Mouse (Mus musculus) stomach, embryonic 14.5 days (tissue): ENCODE results near the gene Skp1a. TPM values are rescaled to one million over a fixed set of nuclear protein-coding genes. Genes with fewer than 3 reads are reported as not detected.
A peak's percentile ranks its signal among the peaks of the same experiment; 100 is the strongest.

Experiments used
- ATAC-seq: fragments of 200-750 bp; cut with Nextera tagmentation; 2 replicates; pipeline ENCODE4 v1.8.0; 2017; ENCODE audit warnings: low read depth, moderate TSS enrichment; ENCODE audit not compliant: insufficient number of reproducible peaks, insufficient read depth, low FRiP score
- H3K27ac ChIP-seq: fragments of 300-500 bp; sonication (generic); 2 replicates; pipeline ENCODE4 v1.5.1; 2014; ENCODE audit warnings: mild to moderate bottlenecking, low read length, moderate library complexity, mixed read lengths
- H3K27me3 ChIP-seq: fragments of 300-500 bp; sonication (generic); 2 replicates; pipeline ENCODE4 v1.6.1; 2014; ENCODE audit warnings: low read length, control low read depth, mixed read lengths; ENCODE audit not compliant: control insufficient read depth, insufficient read depth
- H3K36me3 ChIP-seq: fragments of 300-500 bp; sonication (generic); 2 replicates; pipeline ENCODE4 v1.6.1; 2014; ENCODE audit warnings: mild to moderate bottlenecking, control low read depth, low read length, moderate library complexity, mixed read lengths; ENCODE audit not compliant: control insufficient read depth, insufficient read depth
- H3K4me1 ChIP-seq: fragments of 300-500 bp; sonication (generic); 2 replicates; pipeline ENCODE4 v1.6.1; 2014; ENCODE audit warnings: low read length, control low read depth, mixed read lengths; ENCODE audit not compliant: control insufficient read depth, insufficient read depth
- H3K4me2 ChIP-seq: fragments of 300-500 bp; sonication (generic); replicated peaks from 2 replicates; pipeline ENCODE4 v1.6.1; 2014; ENCODE audit warnings: low read depth, low read length, control low read depth
- H3K4me3 ChIP-seq: fragments of 300-500 bp; sonication (generic); 2 replicates; pipeline ENCODE4 v1.5.1; 2014; ENCODE audit warnings: low read depth, low read length, control low read depth
- H3K9ac ChIP-seq: fragments of 300-500 bp; sonication (generic); replicated peaks from 2 replicates; pipeline ENCODE4 v1.6.1; 2014; ENCODE audit warnings: low read depth, mild to moderate bottlenecking, control low read depth, low read length, moderate library complexity, mixed read lengths
- H3K9me3 ChIP-seq: fragments of 300-500 bp; sonication (generic); 2 replicates; pipeline ENCODE4 v1.6.1; 2016; ENCODE audit warnings: low read depth, low read length, control low read depth; ENCODE audit not compliant: control insufficient read depth
- WGBS: fragments of 180-500 bp; shearing (Covaris S2); extraction: QIAGEN DNeasy Blood & Tissue Kit; methylation state at CpG from one replicate; pipeline ENCODE4 v1.1.7; 2014; 5-methylcytosine and 5-hydroxymethylcytosine counted together
- polyA plus RNA-seq: library from polyadenylated mRNA; unstranded; fragments of >200 nt; fragmentation: Nextera tagmentation; extraction: Ambion mirVana; gene quantifications from 2 replicates; pipeline ENCODE4 v1.2.1, GENCODE M21; 2014

Skp1a gene
- polyA plus RNA-seq, 1 experiment from 2014 or later: 800 TPM

DNA sequence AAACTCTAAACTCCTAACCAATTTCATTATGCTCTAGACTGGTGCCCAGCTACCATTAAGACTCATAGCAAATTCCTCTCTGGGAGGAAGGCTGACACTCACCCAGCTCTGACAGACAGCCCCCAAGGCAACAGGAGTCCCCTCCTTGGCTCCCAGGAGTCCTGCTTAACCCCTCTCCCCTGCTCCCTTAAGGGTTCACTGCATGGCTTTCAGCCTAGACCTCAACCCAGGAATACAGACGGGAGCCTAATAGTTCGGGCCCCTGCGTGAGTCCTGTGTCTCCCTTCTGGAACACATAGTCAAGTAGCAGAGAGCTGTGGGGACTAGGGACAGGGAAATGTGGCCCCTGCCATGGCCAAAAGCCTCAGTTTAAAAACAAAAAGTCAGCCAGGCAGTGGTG, 46.4 kb downstream of the Skp1a start:
- H3K27me3 ChIP-seq: no peaks in the 10 kb centered on the region
- ATAC-seq: no peak
- 92% methylated on average over 3 of the region's 3 CpGs for WGBS

DNA sequence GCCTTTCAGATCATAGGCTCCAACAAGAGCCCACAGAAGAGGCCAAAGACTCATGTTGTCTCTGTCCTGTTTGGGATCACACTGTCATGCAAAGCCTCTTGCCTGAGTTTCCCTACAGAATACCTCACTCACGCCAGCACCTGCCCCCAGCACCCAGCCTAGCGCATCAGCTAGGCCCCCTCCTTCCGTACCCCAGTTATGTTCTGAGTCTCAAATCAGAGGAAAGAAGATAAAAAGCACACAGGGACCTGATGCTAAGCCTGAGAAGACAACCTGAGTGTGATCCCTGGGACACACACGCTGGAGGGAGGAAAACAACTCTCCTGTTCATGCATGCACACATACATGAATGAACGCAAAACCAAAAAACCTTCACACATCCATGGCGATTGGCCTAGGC, 47.2 kb downstream of the Skp1a start:
- no peak overlapping the region for H3K4me3 ChIP-seq
- H3K4me1 ChIP-seq: peaks cover 11% of the 10 kb centered on the region; the same call in 1 of the 2 replicates
- H3K9me3 ChIP-seq: no peaks in the 10 kb centered on the region
- H3K9ac ChIP-seq: no peak overlapping the region
- 97% methylated on average over 6 of the region's 6 CpGs for WGBS
- H3K36me3 ChIP-seq: no peaks in the 10 kb centered on the region
- no peak overlapping the region for H3K4me2 ChIP-seq
- H3K27ac ChIP-seq: no peak overlapping the region
- no peak for ATAC-seq
- H3K27me3 ChIP-seq: no peaks in the 10 kb centered on the region

More for the DNA sequence above, 46.4 kb downstream of the Skp1a start:
- Histone ChIP-seq H3K9me3 (no peaks in the 10 kb centered on the region), H3K27ac (no peak overlapping the region), H3K4me3 (no peak overlapping the region), H3K4me1 (peaks cover 12% of the 10 kb centered on the region), H3K9ac (no peak overlapping the region), H3K4me2 (no peak overlapping the region), H3K36me3 (no peaks in the 10 kb centered on the region)

DNA sequence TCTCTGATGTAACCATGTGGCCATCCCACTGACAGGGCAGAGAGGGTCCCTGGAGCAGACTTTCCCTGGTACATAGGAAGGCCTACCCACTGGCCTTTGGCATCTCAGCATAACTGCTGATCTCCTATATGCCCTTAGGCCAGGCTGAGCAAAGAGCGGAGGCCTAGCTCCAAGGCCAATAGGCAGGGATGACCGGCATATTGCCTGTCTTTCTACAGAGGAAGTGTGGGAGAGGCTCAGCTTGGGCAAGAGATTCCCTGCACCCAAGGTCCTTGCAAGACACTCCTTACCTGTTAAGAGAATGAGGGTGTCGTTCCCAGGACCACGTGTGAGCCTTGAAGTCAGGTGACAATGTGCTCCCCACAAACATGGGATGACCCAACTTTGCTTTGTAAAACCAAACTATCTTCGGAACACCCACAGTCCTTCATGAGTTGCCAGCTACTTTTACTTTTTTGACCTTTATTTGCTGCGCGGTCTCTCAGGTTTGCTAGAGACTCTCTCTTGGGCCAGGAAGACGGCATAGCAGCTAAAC, 47.9 kb downstream of the Skp1a start:
- Histone ChIP-seq H3K27ac (no peak overlapping the region), H3K27me3 (no peaks in the 10 kb centered on the region), H3K4me2 (no peak overlapping the region), H3K4me3 (no peak overlapping the region), H3K9me3 (no peaks in the 10 kb centered on the region), H3K4me1 (peaks cover 18% of the 10 kb centered on the region), H3K36me3 (no peaks in the 10 kb centered on the region), H3K9ac (no peak overlapping the region)
- WGBS: 91% methylated on average over 8 of the region's 8 CpGs
- no peak for ATAC-seq

DNA sequence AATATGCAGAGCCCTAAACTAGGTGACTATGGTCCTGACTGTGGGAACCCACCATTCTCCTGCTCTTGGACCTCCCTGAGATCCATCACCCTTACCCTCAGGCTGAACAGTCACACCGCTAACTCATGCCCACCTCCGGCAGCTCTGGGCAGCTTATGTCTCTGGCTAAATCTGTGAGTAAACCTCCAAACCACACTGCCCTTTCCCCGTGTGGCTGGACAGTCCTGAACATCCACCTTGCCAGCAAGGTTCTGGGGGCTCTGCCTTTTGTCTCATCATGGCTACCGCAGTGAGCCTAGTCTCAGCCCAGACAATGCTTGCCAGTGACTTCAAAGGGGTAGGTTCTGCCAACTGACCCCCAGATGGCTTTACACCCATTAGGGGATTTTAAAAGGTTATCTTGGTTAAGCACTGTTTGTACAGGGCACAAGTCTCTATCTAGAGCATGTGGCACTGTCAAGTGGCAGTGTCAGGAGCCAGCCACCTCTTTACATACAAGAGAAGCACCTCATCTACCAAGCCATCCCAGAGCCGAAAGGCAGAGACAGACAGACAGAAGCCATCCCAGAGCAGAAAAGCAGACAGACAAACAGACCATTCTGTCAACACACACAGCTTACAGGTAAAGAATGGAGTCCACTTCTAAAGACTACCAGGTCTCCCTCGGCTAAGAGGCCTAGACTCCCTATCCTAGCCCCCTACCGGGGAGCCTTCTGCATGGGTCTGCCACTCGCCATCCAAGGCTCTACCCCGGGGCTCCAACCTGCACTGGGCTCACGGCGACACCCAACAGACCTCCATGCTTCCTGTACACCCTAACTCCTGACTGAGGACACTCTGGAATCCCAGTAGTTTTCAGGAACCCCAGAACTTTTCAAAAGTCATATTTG, 49.0 kb downstream of the Skp1a start:
- Histone ChIP-seq H3K27ac (no peak overlapping the region), H3K4me1 (peaks cover 19% of the 10 kb centered on the region), H3K4me3 (no peak overlapping the region), H3K27me3 (no peaks in the 10 kb centered on the region), H3K9ac (no peak overlapping the region), H3K4me2 (no peak overlapping the region), H3K36me3 (no peaks in the 10 kb centered on the region), H3K9me3 (no peaks in the 10 kb centered on the region)
- ATAC-seq: no peak
- WGBS: 94% methylated on average over 11 of the region's 11 CpGs

DNA sequence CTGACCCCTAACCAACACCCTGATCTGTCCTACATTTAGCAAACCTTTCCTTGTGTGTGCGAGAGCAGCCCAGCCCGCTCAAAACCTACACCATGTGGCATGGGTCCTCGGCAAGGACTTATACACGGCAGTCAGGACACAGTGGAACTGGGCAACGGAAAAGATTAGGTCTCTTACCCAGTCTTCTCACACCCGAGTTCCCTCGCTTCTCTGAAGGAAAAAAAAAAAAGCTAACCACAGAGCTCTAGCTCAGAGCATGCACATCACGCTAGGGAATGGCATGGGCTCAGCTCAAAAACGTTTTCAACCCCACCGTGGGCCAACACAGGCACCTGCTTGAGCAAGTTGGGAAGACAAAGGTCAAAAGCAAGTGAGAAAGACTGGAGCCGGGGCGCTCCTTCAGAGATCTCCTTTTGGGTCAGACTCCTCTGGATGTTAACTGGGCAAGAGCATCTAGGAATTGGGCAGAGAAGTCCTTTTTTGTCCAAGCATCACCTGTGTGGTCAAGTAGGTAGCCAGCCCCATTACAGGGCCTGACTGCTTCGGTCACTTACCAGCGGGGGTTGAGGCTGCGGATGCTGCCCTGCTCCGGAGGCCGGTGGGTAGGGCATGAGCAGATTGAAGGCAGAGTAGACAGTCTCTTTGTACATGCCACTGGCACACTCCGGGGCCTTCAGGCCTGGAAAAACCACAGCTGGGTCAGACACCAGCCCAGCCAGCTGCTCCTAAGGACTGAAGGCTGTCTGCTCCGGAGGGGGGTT, 50.0 kb downstream of the Skp1a start:
- H3K27me3 ChIP-seq: no peaks in the 10 kb centered on the region
- H3K36me3 ChIP-seq: no peaks in the 10 kb centered on the region
- no peak overlapping the region for H3K9ac ChIP-seq
- ATAC-seq: no peak
- peak overlapping the region; percentile 60; the same call in 1 of the 2 replicates for H3K4me3 ChIP-seq
- H3K27ac ChIP-seq: no peak overlapping the region
- 71% methylated on average over 19 of the region's 19 CpGs for WGBS
- peak overlapping the region; percentile 93 for H3K4me2 ChIP-seq
- H3K4me1 ChIP-seq: peaks cover 19% of the 10 kb centered on the region
- H3K9me3 ChIP-seq: no peaks in the 10 kb centered on the region

DNA sequence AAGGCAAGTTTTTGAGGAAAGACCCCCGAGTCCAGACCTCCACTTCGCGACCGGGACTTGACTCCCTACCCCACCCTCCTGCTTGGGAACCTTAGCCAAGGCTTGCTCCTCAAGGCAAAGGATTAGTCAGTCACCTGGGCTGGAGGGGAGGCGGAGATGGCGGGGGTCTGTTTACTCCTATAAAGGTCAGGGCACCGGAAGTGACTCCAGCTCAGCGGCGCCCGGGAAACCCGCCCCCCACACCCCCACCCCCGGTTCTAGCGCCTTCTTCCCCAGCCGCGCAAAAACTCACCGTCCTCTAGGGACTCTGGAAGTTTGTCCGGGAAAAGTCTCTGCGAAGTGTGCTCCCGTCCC, 50.6 kb downstream of the Skp1a start:
- ATAC-seq: no peak
- Histone ChIP-seq H3K27ac (no peak overlapping the region), H3K4me3 (peak overlapping the region; percentile 60), H3K9me3 (no peaks in the 10 kb centered on the region), H3K36me3 (no peaks in the 10 kb centered on the region), H3K9ac (peak overlapping the region; percentile 65), H3K4me1 (peaks cover 19% of the 10 kb centered on the region), H3K4me2 (peak overlapping the region; percentile 93), H3K27me3 (no peaks in the 10 kb centered on the region)
- WGBS: under 1% methylated on average over 19 of the region's 19 CpGs

DNA sequence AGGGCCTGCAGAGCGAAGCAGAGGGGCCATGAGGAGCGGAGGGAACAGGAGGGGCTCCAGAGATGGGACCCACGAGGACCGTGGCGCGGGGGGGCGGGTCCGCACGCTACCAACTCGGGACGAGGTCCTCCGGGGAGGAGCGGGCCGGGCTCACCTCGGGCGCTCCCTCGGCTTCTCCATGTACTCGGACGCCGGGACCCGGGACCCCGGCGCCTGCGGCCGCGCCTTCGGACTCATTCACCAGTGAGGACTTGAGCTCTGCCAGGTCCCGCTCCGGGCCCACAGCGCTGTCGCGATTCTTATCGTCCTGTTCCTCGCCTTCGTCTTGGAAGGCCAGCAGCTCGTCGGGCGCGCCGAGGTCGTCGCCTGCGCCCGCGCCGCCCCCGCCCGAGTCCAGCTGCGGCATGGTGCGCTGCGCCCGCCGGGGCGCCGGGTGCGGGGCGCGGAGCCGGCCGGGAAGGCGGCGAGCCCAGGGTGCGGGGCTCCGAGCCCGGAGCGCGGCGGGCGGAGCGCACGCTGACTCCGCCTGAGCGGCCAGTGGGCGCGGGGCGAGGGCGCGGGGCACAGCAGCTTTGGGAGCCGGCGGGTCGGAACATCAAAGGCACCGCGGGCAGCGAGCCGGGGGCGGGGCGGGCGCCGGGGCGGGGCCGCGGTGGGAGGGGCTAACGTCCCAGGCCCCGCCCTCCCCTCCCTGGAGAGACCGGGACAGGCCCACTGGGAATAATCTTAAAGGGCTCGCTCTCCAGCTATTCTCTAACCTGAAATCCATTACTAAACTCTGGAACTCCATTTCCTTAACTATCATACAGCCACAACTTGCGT, 51.2 kb downstream of the Skp1a start, which contains the start of gene Tcf7:
Gene Tcf7, minus strand, starts transcription at position 241 of the 822 bp plus-strand sequence.
- no peaks in the 10 kb centered on the region for H3K27me3 ChIP-seq
- peak within 1 kb of the TSS; percentile 65 for H3K9ac ChIP-seq
- peak within 1 kb of the TSS; percentile 93 for H3K4me2 ChIP-seq
- peak; percentile 68 for ATAC-seq
- H3K9me3 ChIP-seq: no peaks in the 10 kb centered on the region
- peaks cover 19% of the 10 kb centered on the region for H3K4me1 ChIP-seq
- WGBS: under 1% methylated on average over 81 of the region's 97 CpGs
- H3K4me3 ChIP-seq: peak within 1 kb of the TSS; percentile 60
- no peaks in the 10 kb centered on the region for H3K36me3 ChIP-seq
- no peak within 1 kb of the TSS for H3K27ac ChIP-seq
